Mouse (Mus musculus): ENCODE data around the gene Ercc1. TPM values are rescaled to one million over a fixed set of nuclear protein-coding genes. Genes with fewer than 3 reads are reported as not detected.
A peak's percentile ranks its signal among the peaks of the same experiment; 100 is the strongest.

Ercc1 gene
- total and polyA plus RNA-seq, 3 experiments, result 22.2 to 37.5 TPM; not detected in 1

GRCm38 (mm10) chr7:19344938-19345471 lies 427 bp downstream of the Ercc1 start (continued):
- TF ChIP-seq POLR2A (IDR thresholded peaks at IDR 0.05; ENCODE audit: control insufficient read depth in 1 of 2, insufficient read depth in 1 of 2, low read depth in 1 of 2, low read length in 2 of 2, poor library complexity in 1 of 2), result peak in 1 of 2 experiments; percentile 65; a peak in 2 of 4 replicates
- peak; percentile 94 for TF ChIP-seq SIN3A (IDR thresholded peaks at IDR 0.05; ENCODE audit: low read length)
- TF ChIP-seq POLR2AphosphoS2 (IDR thresholded peaks at IDR 0.05; ENCODE audit: low read length), result no peak
- TF ChIP-seq JUND (IDR thresholded peaks at IDR 0.05; ENCODE audit: low read depth, low read length), result no peak
- peak; percentile 34; the same call in 1 of the 2 replicates for TF ChIP-seq ZMIZ1 (IDR thresholded peaks at IDR 0.05; ENCODE audit: low read depth, low read length)
- TF ChIP-seq NELFE (IDR thresholded peaks at IDR 0.05; ENCODE audit: low read depth, low read length), result peak; percentile 54
- peak; percentile 28; the same call in 1 of the 2 replicates for TF ChIP-seq ETS1 (IDR thresholded peaks at IDR 0.05; ENCODE audit: low read depth, low read length)
- TF ChIP-seq E2F4 (IDR thresholded peaks at IDR 0.05; ENCODE audit: borderline replicate concordance, low read depth, low read length), result no peak
- TF ChIP-seq RCOR1 (IDR thresholded peaks at IDR 0.05; ENCODE audit: low read depth, low read length), result no peak
- no peak for TF ChIP-seq TAL1 (IDR thresholded peaks at IDR 0.05; ENCODE audit: low read length)
- TF ChIP-seq EP300 (IDR thresholded peaks at IDR 0.05; ENCODE audit: low read depth in 1 of 2, low read length in 2 of 2), result no peak

- no peaks in the 10 kb centered on the region; a peak in 3 of 4 replicates for H3K36me3 ChIP-seq (ENCODE audit: control insufficient read depth in 1 of 2, insufficient read depth in 2 of 2, low read length in 2 of 2)
- peaks cover 0 to 7% of the 10 kb centered on the region in 2 experiments; a peak in 1 of 4 replicates for H3K4me1 ChIP-seq (ENCODE audit: control insufficient read depth in 1 of 2, insufficient read depth in 2 of 2, low read length in 2 of 2)
- DNase-seq (ENCODE audit: low read depth, low spot score), result no peak
- no peak overlapping the region for H3K27ac ChIP-seq (ENCODE audit: control insufficient read depth, low read depth, low read length)
- H3K9ac ChIP-seq (ENCODE audit: control insufficient read depth, low read depth, low read length, poor library complexity, severe bottlenecking), result no peak overlapping the region
- H3K27me3 ChIP-seq (ENCODE audit: control insufficient read depth in 1 of 2, insufficient read depth in 2 of 2, low read length in 2 of 2), result no peaks in the 10 kb centered on the region
- H3K4me3 ChIP-seq (ENCODE audit: control insufficient read depth in 1 of 2, insufficient read depth in 1 of 2, low read depth in 2 of 2, low read length in 2 of 2), result no peak overlapping the region
- H3K9me3 ChIP-seq (replicated peaks; ENCODE audit: insufficient read depth, low read length), result no peaks in the 10 kb centered on the region
- no peaks in the 10 kb centered on the region for H3K79me2 ChIP-seq (ENCODE audit: control insufficient read depth, insufficient read depth, low read length, poor library complexity)
- TF ChIP-seq TAL1 (IDR thresholded peaks at IDR 0.05; ENCODE audit: low read length), result no peak
- no peak for TF ChIP-seq TBP (IDR thresholded peaks at IDR 0.05; ENCODE audit: low read depth, low read length)
- TF ChIP-seq MYC (IDR thresholded peaks at IDR 0.05; ENCODE audit: low read depth, low read length), result no peak
- no peak for TF ChIP-seq HCFC1 (IDR thresholded peaks at IDR 0.05; ENCODE audit: low read depth, low read length)
- no peak for TF ChIP-seq BHLHE40 (IDR thresholded peaks at IDR 0.05; ENCODE audit: borderline replicate concordance, low read depth, low read length)
- no peak for TF ChIP-seq CHD1 (IDR thresholded peaks at IDR 0.05; ENCODE audit: low read depth, low read length)
- TF ChIP-seq CTCF (IDR thresholded peaks at IDR 0.05 in 2 of 3, conservative IDR thresholded peaks at IDR 0.05 in 1 of 3; ENCODE audit: control insufficient read depth in 1 of 3, insufficient read depth in 1 of 3, low read depth in 2 of 3, low read length in 3 of 3, poor library complexity in 1 of 3, severe bottlenecking in 1 of 3), result no peak
- TF ChIP-seq SMC3 (IDR thresholded peaks at IDR 0.05; ENCODE audit: low read depth, low read length), result no peak
- TF ChIP-seq CHD2 (IDR thresholded peaks at IDR 0.05; ENCODE audit: low read length), result no peak
- TF ChIP-seq UBTF (IDR thresholded peaks at IDR 0.05; ENCODE audit: borderline replicate concordance, insufficient read depth, low read depth, low read length), result no peak
- TF ChIP-seq TCF12 (IDR thresholded peaks at IDR 0.05; ENCODE audit: low read depth, low read length), result no peak
- TF ChIP-seq POLR2AphosphoS5 (IDR thresholded peaks at IDR 0.05; ENCODE audit: borderline replicate concordance, low read depth, low read length), result no peak
- TF ChIP-seq ETS1 (IDR thresholded peaks at IDR 0.05; ENCODE audit: low read depth, low read length), result no peak
- TF ChIP-seq USF1 (IDR thresholded peaks at IDR 0.05; ENCODE audit: low read depth, low read length), result no peak
- no peak for TF ChIP-seq MEF2A (IDR thresholded peaks at IDR 0.05; ENCODE audit: extremely low read depth, insufficient replicate concordance, low read depth, low read length, poor library complexity, severe bottlenecking)
- TF ChIP-seq EP300 (IDR thresholded peaks at IDR 0.05; ENCODE audit: low read depth in 1 of 2, low read length in 2 of 2), result no peak
- TF ChIP-seq KAT2A (conservative IDR thresholded peaks at IDR 0.05; ENCODE audit: low read depth, low read length), result no peak
Observed at GRCm38 (mm10) chr7:19349188-19349915, 4.8 kb downstream of the Ercc1 start.
